Mouse (Mus musculus) kidney, adult 9 months (tissue): ENCODE measurements around the gene Gm32742.
A peak's percentile ranks its signal among the peaks of the same experiment; 100 is the strongest.

Experiments
- DNase-seq: peaks from one replicate; pipeline ENCODE4 v3.0.0; 2022

The Gm32742 gene

GRCm38 (mm10) chr9:51165312-51166180, at the start of gene Gm32742:
Gm32742 (minus strand) TSS chr9:51165517.
- no peak for DNase-seq

GRCm38 (mm10) chr9:51213729-51214237, 48.5 kb upstream of the Gm32742 start:
- no peak for DNase-seq

DNA sequence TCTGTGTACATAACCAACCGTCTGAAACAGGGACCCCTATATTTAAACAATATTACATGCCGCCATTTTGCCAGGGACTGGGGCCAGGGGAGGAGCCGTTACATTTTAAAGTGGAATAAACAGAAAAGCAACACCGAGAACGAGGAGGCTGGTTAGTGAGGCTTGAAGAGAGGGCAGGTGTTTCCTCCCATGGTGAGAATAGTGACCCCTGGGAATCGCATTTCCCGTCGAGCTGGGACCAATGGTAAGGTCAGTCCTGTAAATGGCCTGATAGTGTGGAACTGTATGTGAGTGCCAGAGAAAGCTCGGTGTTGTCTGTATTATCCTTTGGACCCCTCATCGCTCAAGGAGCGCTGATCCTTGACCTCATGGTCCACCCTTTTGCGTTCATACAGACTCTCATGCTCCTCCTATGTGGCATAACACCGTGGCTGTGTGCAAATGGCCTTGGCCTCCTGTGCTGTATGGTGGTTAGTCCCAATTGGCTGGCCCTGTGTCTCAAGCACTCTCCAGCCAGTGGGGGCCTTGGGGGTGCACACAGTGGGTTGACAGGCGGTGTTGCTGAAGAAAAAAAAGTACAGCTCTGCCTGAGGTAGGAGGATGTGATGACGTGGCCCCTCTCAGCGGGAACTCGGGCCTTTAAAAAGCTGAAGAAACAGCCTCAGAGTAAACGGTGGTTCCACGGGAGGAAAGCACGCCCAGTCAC, 47.9 kb upstream of the Gm32742 start, which contains the start of gene Pou2af1:
TSS of gene Pou2af1 (plus strand) at position 686 of the 706 bp plus-strand sequence.
- peak; percentile 3 for DNase-seq

DNA sequence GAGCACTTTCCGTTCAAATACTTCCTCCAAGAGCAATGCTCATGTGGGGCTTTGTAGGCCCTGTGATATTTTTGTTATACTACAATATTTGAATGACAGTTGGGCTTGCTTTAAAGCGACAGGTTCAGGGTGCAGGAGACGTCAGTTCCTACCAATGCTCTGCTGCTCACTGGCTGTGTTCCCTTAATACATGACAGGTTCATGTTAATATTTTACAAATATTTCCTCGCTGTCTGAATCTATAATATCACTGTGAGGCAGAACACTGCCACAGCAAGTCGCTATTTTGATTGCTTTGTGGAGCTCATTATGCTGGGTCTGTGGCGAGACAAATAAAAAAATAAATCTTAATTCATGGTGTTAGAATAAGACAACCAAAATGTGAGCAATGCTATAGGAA, 45.9 kb upstream of the Gm32742 start:
- DNase-seq: peak; percentile 52

GRCm38 (mm10) chr9:51208974-51209332, 43.6 kb upstream of the Gm32742 start:
- DNase-seq: no peak

GRCm38 (mm10) chr9:51194790-51195189, 29.5 kb upstream of the Gm32742 start:
- no peak for DNase-seq

- no peak for DNase-seq
These were observed 25.3 kb upstream of the Gm32742 start for GRCm38 (mm10) chr9:51190655-51191054.

- no peak for DNase-seq
These were observed 20.6 kb upstream of the Gm32742 start for GRCm38 (mm10) chr9:51185871-51186270.

GRCm38 (mm10) chr9:51185386-51185785, 20.1 kb upstream of the Gm32742 start:
- no peak for DNase-seq

- no peak for DNase-seq
These were observed 17.7 kb upstream of the Gm32742 start for GRCm38 (mm10) chr9:51182716-51183710.

- no peak for DNase-seq
These were observed 15.3 kb upstream of the Gm32742 start for GRCm38 (mm10) chr9:51180621-51181020.

- no peak for DNase-seq
These were observed 13.0 kb upstream of the Gm32742 start for GRCm38 (mm10) chr9:51178297-51178696.

DNA sequence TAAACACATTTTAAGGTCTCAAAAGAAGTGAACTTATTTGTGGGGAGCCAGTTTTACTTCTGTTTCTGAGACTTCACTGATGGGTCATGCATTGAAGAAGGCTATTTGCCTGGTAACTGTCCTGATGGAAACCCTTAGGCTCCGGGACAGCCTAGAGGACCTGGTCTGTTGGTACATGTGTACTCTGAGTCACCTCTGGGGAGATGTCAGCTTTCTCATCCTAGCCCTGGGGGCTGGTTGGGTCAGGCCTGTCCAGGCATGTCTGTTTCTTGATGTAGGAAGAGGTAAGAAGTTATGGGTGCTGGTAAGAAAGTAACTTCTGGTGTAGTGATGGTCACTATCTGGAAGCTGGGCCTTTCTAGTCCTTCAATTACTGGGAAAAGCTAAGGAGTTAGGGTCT, 10.4 kb upstream of the Gm32742 start:
- no peak for DNase-seq

DNA sequence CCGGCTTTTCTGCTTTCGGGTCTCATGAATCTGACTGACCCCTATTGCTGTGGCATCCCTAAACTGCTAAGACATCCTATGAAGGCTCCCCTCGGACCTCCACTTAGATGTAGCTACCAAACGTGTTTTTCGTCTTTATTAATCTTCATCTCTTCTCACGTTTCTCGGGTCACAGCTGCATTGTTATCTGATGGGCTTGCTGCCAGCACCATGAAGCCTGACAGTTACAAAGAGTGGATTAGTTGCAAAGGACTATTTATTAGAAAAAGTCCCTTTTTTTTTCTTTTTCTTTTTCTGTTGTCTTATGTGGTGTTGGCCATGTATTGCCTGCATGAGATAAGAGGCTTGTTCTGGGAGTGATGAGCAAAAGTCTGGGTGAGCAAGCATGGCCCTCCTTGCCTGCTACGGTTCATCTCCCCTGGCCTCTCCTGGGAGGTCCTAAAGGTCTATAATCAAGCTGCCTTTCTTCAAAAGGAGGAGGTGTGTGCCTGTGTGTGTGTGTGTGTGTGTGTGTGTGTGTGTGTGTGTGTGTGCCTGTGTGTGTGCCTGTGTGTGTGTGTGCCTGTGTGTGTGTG, 9.7 kb upstream of the Gm32742 start:
- DNase-seq: no peak

- DNase-seq: no peak
These were observed 5.0 kb upstream of the Gm32742 start for GRCm38 (mm10) chr9:51170298-51170697.

DNA sequence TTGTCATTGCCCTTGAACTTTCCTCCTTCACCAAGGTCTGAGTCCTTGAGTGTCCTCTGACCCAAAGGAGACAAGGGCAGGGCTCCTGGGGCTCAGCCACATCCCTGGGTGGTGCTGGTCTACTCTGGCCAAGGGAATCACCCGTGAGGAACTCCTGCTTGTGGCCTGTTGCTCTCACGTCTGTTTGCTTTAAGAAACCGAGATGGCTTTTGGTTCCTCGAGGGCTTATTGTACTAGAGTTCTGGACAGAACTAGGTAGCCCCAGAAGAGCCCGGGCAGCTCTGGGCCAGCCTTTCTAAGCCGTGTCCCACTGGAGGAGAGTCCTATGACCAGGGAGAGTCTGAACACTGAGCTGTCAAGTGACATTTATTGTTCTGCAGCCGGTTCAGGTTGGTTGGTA, 3.8 kb upstream of the Gm32742 start:
- no peak for DNase-seq

DNA sequence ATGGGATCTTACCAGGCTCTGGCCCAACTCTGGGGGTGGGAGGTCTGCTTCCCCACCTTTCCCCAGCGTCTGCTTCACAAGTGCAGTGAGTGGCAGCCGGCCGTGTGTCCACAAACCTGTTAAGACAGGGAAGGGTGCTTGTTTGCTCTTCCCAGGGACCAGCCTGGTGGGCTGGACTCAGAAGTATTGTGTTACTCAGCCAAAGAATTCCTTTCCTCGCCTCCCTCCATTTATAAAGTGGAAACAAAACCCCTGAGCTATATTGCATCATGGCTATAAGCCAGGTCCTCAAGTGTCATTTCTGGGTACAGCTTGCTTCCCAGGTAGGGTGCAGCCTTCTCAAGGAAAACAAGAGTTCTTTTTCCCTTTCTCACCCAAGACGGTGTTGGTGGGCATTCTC, 3.4 kb upstream of the Gm32742 start:
- DNase-seq: no peak

GRCm38 (mm10) chr9:51167954-51168353, 2.6 kb upstream of the Gm32742 start:
- DNase-seq: no peak

GRCm38 (mm10) chr9:51163989-51164388, 1.3 kb downstream of the Gm32742 start:
- no peak for DNase-seq

GRCm38 (mm10) chr9:51161771-51162388, 3.4 kb downstream of the Gm32742 start:
- peak; percentile 80 for DNase-seq

DNA sequence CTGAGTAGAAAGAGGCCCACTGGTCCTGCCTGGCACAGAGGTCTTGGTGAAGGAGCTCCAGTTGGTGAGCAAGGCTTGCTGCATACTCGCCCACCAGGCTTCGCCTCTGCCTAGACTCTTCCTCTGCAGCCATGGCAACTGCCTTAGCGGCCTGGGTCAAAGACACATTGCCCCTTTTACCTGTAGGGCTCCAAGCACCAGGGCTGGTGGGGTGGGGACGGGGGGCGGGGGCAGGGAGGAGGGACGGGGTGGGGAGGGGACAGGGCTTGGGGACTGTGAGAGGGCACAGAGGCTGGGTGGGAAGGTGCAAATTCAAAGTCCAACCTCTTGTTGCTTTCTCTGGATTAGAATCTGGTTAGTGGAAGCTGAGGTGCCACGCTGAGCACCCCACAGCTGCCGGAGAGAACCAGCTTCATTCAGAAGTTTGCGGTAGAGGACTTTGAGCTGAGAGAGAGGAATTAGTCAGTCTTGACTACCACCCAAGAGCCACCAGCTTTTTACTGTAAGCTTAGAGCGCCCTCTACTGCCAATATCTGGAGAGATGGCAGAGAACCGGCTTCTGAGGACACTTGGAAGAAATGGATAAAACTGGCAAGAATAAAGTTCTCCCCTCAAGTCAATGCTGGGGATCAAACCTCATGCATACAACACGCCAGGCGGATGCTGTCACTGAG, 13.1 kb downstream of the Gm32742 start:
- DNase-seq: peak; percentile 71
